Mouse (Mus musculus) CH12F3 (cell line): ENCODE measurements around the gene Tnip1.

Experiments used
- in situ Hi-C: fragments of 300-500 bp; cut with MboI; formaldehyde crosslinking; loops from 2 replicates; pipeline ENCODE4 v1.14.3; 2020; ENCODE audit warnings: low sequenced_read_pairs

Gene Tnip1

GRCm38 (mm10) chr11:54861471-54862420 lies 101.0 kb downstream of the Tnip1 start:
- in situ Hi-C loops, result loop anchor here (10.0 kb wide), 1 partner anchor 157 kb away; no protein-coding TSS in a partner anchor
